Mouse (Mus musculus) limb, embryonic 15.5 days (tissue): ENCODE measurements around the gene Sbk1. TPM values are rescaled to one million over a fixed set of nuclear protein-coding genes. Genes with fewer than 3 reads are reported as not detected.
"Not testable (repeated sequence)": the region's sequence is repeated elsewhere in the genome, so short reads cannot be mapped to it uniquely, and the experiment has no call there.

Experiments used
- ATAC-seq: fragments of 200-750 bp; cut with Nextera tagmentation; 2 replicates; pipeline ENCODE4 v1.8.0; 2017; ENCODE audit warnings: low read depth, moderate TSS enrichment; ENCODE audit not compliant: insufficient number of reproducible peaks, low FRiP score, low TSS enrichment
- H3K27ac ChIP-seq: fragments of 300-500 bp; sonication (generic); 2 replicates; pipeline ENCODE4 v1.5.1; 2015; ENCODE audit warnings: moderate library complexity, mild to moderate bottlenecking, inconsistent platforms
- H3K27me3 ChIP-seq: fragments of 300-500 bp; sonication (generic); 2 replicates; pipeline ENCODE4 v1.6.1; 2015; ENCODE audit warnings: inconsistent platforms
- H3K36me3 ChIP-seq: fragments of 300-500 bp; sonication (generic); 2 replicates; pipeline ENCODE4 v1.6.1; 2015; ENCODE audit warnings: inconsistent platforms
- H3K4me1 ChIP-seq: fragments of 300-500 bp; sonication (generic); 2 replicates; pipeline ENCODE4 v1.6.1; 2015; ENCODE audit warnings: inconsistent platforms
- H3K4me2 ChIP-seq: fragments of 300-500 bp; sonication (generic); 2 replicates; pipeline ENCODE4 v1.6.1; 2015; ENCODE audit warnings: mild to moderate bottlenecking, inconsistent platforms
- H3K4me3 ChIP-seq: fragments of 300-500 bp; sonication (generic); 2 replicates; pipeline ENCODE4 v1.5.1; 2015; ENCODE audit warnings: mild to moderate bottlenecking, inconsistent platforms
- H3K9ac ChIP-seq: fragments of 300-500 bp; sonication (generic); 2 replicates; pipeline ENCODE4 v1.6.1; 2015; ENCODE audit warnings: inconsistent platforms
- H3K9me3 ChIP-seq: fragments of 300-500 bp; sonication (generic); 2 replicates; pipeline ENCODE4 v1.6.1; 2016; ENCODE audit warnings: inconsistent platforms
- WGBS: fragments of 180-500 bp; shearing (Covaris S2); methylation state at CpG from one replicate; pipeline ENCODE4 v1.1.7; 2015; 5-methylcytosine and 5-hydroxymethylcytosine counted together
- polyA plus RNA-seq: library from polyadenylated mRNA; unstranded; fragments of >200 nt; fragmentation: Nextera tagmentation; extraction: Ambion mirVana; gene quantifications from 2 replicates; pipeline ENCODE4 v1.2.1, GENCODE M21; 2015

Sbk1 gene
- polyA plus RNA-seq, 1 experiment from 2014 or later = 29.0 TPM

- no peak overlapping the region for H3K4me3 ChIP-seq
- no peak overlapping the region for H3K4me2 ChIP-seq
- no peaks in the 10 kb centered on the region for H3K27me3 ChIP-seq
- peaks cover 44% of the 10 kb centered on the region for H3K36me3 ChIP-seq
- 76% methylated on average over 7 of the region's 7 CpGs for WGBS
- no peak for ATAC-seq
- no peaks in the 10 kb centered on the region for H3K9me3 ChIP-seq
- H3K9ac ChIP-seq = no peak overlapping the region
- no peak overlapping the region for H3K27ac ChIP-seq
- peaks cover 17% of the 10 kb centered on the region for H3K4me1 ChIP-seq
Measured at GRCm38 (mm10) chr7:126289371-126289770, 17.0 kb downstream of the Sbk1 start.

GRCm38 (mm10) chr7:126289956-126290355, 17.5 kb downstream of the Sbk1 start:
- Histone ChIP-seq H3K4me3 (no peak overlapping the region), H3K27ac (no peak overlapping the region), H3K27me3 (no peaks in the 10 kb centered on the region), H3K4me1 (peaks cover 12% of the 10 kb centered on the region), H3K9me3 (no peaks in the 10 kb centered on the region), H3K4me2 (no peak overlapping the region), H3K9ac (no peak overlapping the region), H3K36me3 (peaks cover 48% of the 10 kb centered on the region)
- ATAC-seq = no peak
- 96% methylated on average over 7 of the region's 7 CpGs for WGBS

GRCm38 (mm10) chr7:126291681-126292545, 19.5 kb downstream of the Sbk1 start:
- H3K4me3 ChIP-seq = no peak overlapping the region
- H3K36me3 ChIP-seq = peaks cover 52% of the 10 kb centered on the region
- no peak for ATAC-seq
- no peaks in the 10 kb centered on the region for H3K9me3 ChIP-seq
- 91% methylated on average over 72 of the region's 72 CpGs for WGBS
- H3K4me1 ChIP-seq = peaks cover 5% of the 10 kb centered on the region
- H3K27me3 ChIP-seq = no peaks in the 10 kb centered on the region
- H3K4me2 ChIP-seq = no peak overlapping the region
- H3K9ac ChIP-seq = no peak overlapping the region
- H3K27ac ChIP-seq = no peak overlapping the region

GRCm38 (mm10) chr7:126293091-126293490, 20.7 kb downstream of the Sbk1 start:
- H3K9me3 ChIP-seq = no peaks in the 10 kb centered on the region
- no peak for ATAC-seq
- no peak overlapping the region for H3K9ac ChIP-seq
- H3K4me2 ChIP-seq = no peak overlapping the region
- 75% methylated on average over 4 of the region's 4 CpGs for WGBS
- H3K27me3 ChIP-seq = no peaks in the 10 kb centered on the region
- no peak overlapping the region for H3K4me3 ChIP-seq
- no peak overlapping the region for H3K27ac ChIP-seq
- H3K36me3 ChIP-seq = peaks cover 52% of the 10 kb centered on the region
- no peaks in the 10 kb centered on the region for H3K4me1 ChIP-seq

- 73% methylated on average over 8 of the region's 8 CpGs for WGBS
- Histone ChIP-seq H3K4me3 (no peak overlapping the region), H3K4me2 (no peak overlapping the region), H3K36me3 (peaks cover 20% of the 10 kb centered on the region), H3K27ac (no peak overlapping the region), H3K4me1 (no peaks in the 10 kb centered on the region), H3K9ac (no peak overlapping the region), H3K27me3 (no peaks in the 10 kb centered on the region), H3K9me3 (no peaks in the 10 kb centered on the region)
- no peak for ATAC-seq
Measured at GRCm38 (mm10) chr7:126297579-126298460, 25.4 kb downstream of the Sbk1 start.

GRCm38 (mm10) chr7:126298856-126299255, 26.4 kb downstream of the Sbk1 start:
- peaks cover 9% of the 10 kb centered on the region; the same call in 1 of the 2 replicates for H3K36me3 ChIP-seq

GRCm38 (mm10) chr7:126301831-126302230, 29.4 kb downstream of the Sbk1 start:
- WGBS = 86% methylated on average over 5 of the region's 5 CpGs
- H3K4me1 ChIP-seq, H3K9ac ChIP-seq, H3K36me3 ChIP-seq, H3K4me2 ChIP-seq, H3K27me3 ChIP-seq, H3K4me3 ChIP-seq, H3K27ac ChIP-seq, H3K9me3 ChIP-seq, ATAC-seq: not testable (repeated sequence)

More at GRCm38 (mm10) chr7:126298856-126299255, 26.4 kb downstream of the Sbk1 start:
- ATAC-seq = no peak
- Histone ChIP-seq H3K4me3 (no peak overlapping the region), H3K27me3 (no peaks in the 10 kb centered on the region), H3K4me2 (no peak overlapping the region), H3K27ac (no peak overlapping the region), H3K9ac (no peak overlapping the region), H3K9me3 (no peaks in the 10 kb centered on the region), H3K4me1 (no peaks in the 10 kb centered on the region)
- WGBS = 64% methylated on average over 4 of the region's 4 CpGs

GRCm38 (mm10) chr7:126311822-126312221, 39.4 kb downstream of the Sbk1 start:
- Histone ChIP-seq H3K4me3 (no peak overlapping the region), H3K4me1 (no peaks in the 10 kb centered on the region), H3K36me3 (no peaks in the 10 kb centered on the region), H3K9ac (no peak overlapping the region), H3K27me3 (no peaks in the 10 kb centered on the region), H3K9me3 (no peaks in the 10 kb centered on the region), H3K4me2 (no peak overlapping the region), H3K27ac (no peak overlapping the region)
- WGBS = 82% methylated on average over 4 of the region's 4 CpGs
- ATAC-seq = no peak

- WGBS = 51% methylated on average over 5 of the region's 5 CpGs
- H3K4me3 ChIP-seq = no peak overlapping the region
- H3K4me2 ChIP-seq = no peak overlapping the region
- no peaks in the 10 kb centered on the region for H3K27me3 ChIP-seq
- no peak overlapping the region for H3K27ac ChIP-seq
- no peak overlapping the region for H3K9ac ChIP-seq
- ATAC-seq = no peak
- H3K4me1 ChIP-seq = no peaks in the 10 kb centered on the region
- H3K36me3 ChIP-seq = no peaks in the 10 kb centered on the region
- H3K9me3 ChIP-seq = no peaks in the 10 kb centered on the region
Measured at GRCm38 (mm10) chr7:126313309-126313708, 40.9 kb downstream of the Sbk1 start.

- H3K4me2 ChIP-seq = no peak overlapping the region
- no peaks in the 10 kb centered on the region for H3K9me3 ChIP-seq
- H3K27me3 ChIP-seq = no peaks in the 10 kb centered on the region
- no peak overlapping the region for H3K27ac ChIP-seq
- no peaks in the 10 kb centered on the region for H3K36me3 ChIP-seq
- no peaks in the 10 kb centered on the region for H3K4me1 ChIP-seq
- no peak overlapping the region for H3K4me3 ChIP-seq
- no peak overlapping the region for H3K9ac ChIP-seq
- WGBS = 62% methylated on average over 8 of the region's 8 CpGs
- ATAC-seq = no peak
Measured at GRCm38 (mm10) chr7:126314273-126314672, 41.9 kb downstream of the Sbk1 start.

- Histone ChIP-seq H3K27ac (no peak overlapping the region), H3K4me1 (no peaks in the 10 kb centered on the region), H3K4me3 (no peak overlapping the region), H3K9me3 (no peaks in the 10 kb centered on the region), H3K4me2 (no peak overlapping the region), H3K27me3 (0 out of 2 replicates have a peak, but pooled peaks cover 8% of the 10 kb centered on the region), H3K9ac (no peak overlapping the region), H3K36me3 (no peaks in the 10 kb centered on the region)
- ATAC-seq = no peak
- 7% methylated on average over 11 of the region's 11 CpGs for WGBS
Measured at GRCm38 (mm10) chr7:126323729-126324128, 51.3 kb downstream of the Sbk1 start.

- ATAC-seq = no peak
- H3K9ac ChIP-seq = no peak overlapping the region
- 0 out of 2 replicates have a peak, but pooled peaks cover 8% of the 10 kb centered on the region for H3K27me3 ChIP-seq
- H3K4me3 ChIP-seq = no peak overlapping the region
- H3K36me3 ChIP-seq = no peaks in the 10 kb centered on the region
- H3K27ac ChIP-seq = no peak overlapping the region
- 27% methylated on average over 3 of the region's 3 CpGs for WGBS
- H3K4me2 ChIP-seq = no peak overlapping the region
- H3K9me3 ChIP-seq = no peaks in the 10 kb centered on the region
- H3K4me1 ChIP-seq = no peaks in the 10 kb centered on the region
Measured at GRCm38 (mm10) chr7:126324791-126325190, 52.4 kb downstream of the Sbk1 start.
